Comparison of ENCODE assay signal across 11 mouse cellular contexts in the genomic region with DNA sequence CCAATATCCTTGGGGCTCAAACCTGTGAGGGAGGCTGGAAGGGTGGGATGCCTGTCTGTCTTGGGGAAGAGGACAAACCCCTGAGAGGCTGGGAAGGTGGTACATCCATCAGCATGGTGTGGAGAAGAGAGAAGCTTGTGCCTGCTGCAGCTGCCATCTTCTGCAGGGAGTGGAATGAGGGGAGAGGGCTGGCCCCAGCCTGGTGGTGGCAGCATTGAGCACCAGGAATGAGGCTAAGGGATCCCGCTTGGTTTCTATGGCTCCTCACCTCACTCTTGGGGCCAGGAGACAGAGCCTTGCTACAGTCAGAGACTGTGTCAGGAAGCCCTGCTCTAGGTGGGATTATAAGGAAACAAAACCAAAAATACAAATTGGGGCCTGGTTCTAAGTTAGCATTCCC. TPM values are rescaled to one million over a fixed set of nuclear protein-coding genes. Genes with fewer than 3 reads are reported as not detected.
DNase-seq lines count a peak whose midpoint lies in the region; ATAC-seq and TF ChIP-seq lines count a peak whose summit lies in the region.
"Had no signal": no experiment of that assay in that cellular context is flagged by ENCODE, and none has a peak within 500 bp of the region (broad histone marks: within the 10 kb centered on the region; RNA-seq: fewer than 3 reads in every experiment).

No protein-coding gene starts in this region.

- WGBS in hindbrain, embryonic 11.5 days, result 58% methylated on average over 1 of the region's 1 CpGs
- 63% methylated on average over 1 of the region's 1 CpGs for WGBS in hindbrain, embryonic 12.5 days
- 27% methylated on average over 1 of the region's 1 CpGs for WGBS in liver, embryonic 14.5 days (ENCODE audit: insufficient replicate concordance)
- 33% methylated on average over 1 of the region's 1 CpGs for WGBS in liver, embryonic 12.5 days (ENCODE audit: insufficient replicate concordance)
- 39% methylated on average over 1 of the region's 1 CpGs for WGBS in thymus, adult 2 months

- H3K27ac ChIP-seq in hindbrain, embryonic 11.5 days (ENCODE audit: low read depth, low read length), result no peak overlapping the region
- no peak overlapping the region for H3K27ac ChIP-seq in hindbrain, embryonic 12.5 days
- H3K27ac ChIP-seq in liver, embryonic 14.5 days, result no peak overlapping the region
- H3K27ac ChIP-seq in liver, embryonic 12.5 days, result no peak overlapping the region
- no peak overlapping the region for H3K27ac ChIP-seq in thymus, adult 2 months (ENCODE audit: control insufficient read depth, insufficient read depth, low read length)

- H3K4me3 ChIP-seq in hindbrain, embryonic 11.5 days (ENCODE audit: low read depth, low read length), result no peak overlapping the region
- H3K4me3 ChIP-seq in hindbrain, embryonic 12.5 days, result no peak overlapping the region
- H3K4me3 ChIP-seq in liver, embryonic 14.5 days (ENCODE audit: insufficient read depth in 1 of 2, low read depth in 2 of 2, low read length in 2 of 2), result no peak overlapping the region
- no peak overlapping the region for H3K4me3 ChIP-seq in liver, embryonic 12.5 days
- no peak overlapping the region for H3K4me3 ChIP-seq in thymus, adult 2 months (ENCODE audit: control insufficient read depth, insufficient read depth, low read length)

- no peak overlapping the region for H3K4me2 ChIP-seq in hindbrain, embryonic 11.5 days (replicated peaks; ENCODE audit: low read depth, low read length)
- H3K4me2 ChIP-seq in hindbrain, embryonic 12.5 days (replicated peaks), result no peak overlapping the region
- H3K4me2 ChIP-seq in liver, embryonic 14.5 days (ENCODE audit: low read depth), result no peak overlapping the region
- H3K4me2 ChIP-seq in liver, embryonic 12.5 days, result no peak overlapping the region

- H3K27me3 ChIP-seq in hindbrain, embryonic 11.5 days (ENCODE audit: control insufficient read depth, insufficient read depth, low read length), result no peaks in the 10 kb centered on the region
- H3K27me3 ChIP-seq in hindbrain, embryonic 12.5 days, result 0 out of 2 replicates have a peak, but pooled peaks cover 6% of the 10 kb centered on the region
- H3K27me3 ChIP-seq in liver, embryonic 14.5 days (ENCODE audit: control insufficient read depth, insufficient read depth, low read length), result no peaks in the 10 kb centered on the region
- H3K27me3 ChIP-seq in liver, embryonic 12.5 days (replicated peaks), result no peaks in the 10 kb centered on the region; the same call in 1 of the 2 replicates
- H3K27me3 ChIP-seq in thymus, adult 2 months (ENCODE audit: control insufficient read depth, insufficient read depth, low read length), result no peaks in the 10 kb centered on the region

- no peak for TF ChIP-seq POLR2A in brain, embryonic 14.5 days (IDR thresholded peaks at IDR 0.05; ENCODE audit: borderline replicate concordance, extremely low read depth, insufficient read depth, insufficient read length, poor library complexity, severe bottlenecking)
- no peak for TF ChIP-seq POLR2A in thymus, adult 2 months (IDR thresholded peaks at IDR 0.05; ENCODE audit: control insufficient read depth, extremely low read depth, insufficient read depth, low read length, poor library complexity)

- H3K9me3 ChIP-seq in hindbrain, embryonic 11.5 days (ENCODE audit: control insufficient read depth, low read length), result no peaks in the 10 kb centered on the region
- no peaks in the 10 kb centered on the region for H3K9me3 ChIP-seq in hindbrain, embryonic 12.5 days (replicated peaks)
- H3K9me3 ChIP-seq in liver, embryonic 14.5 days (ENCODE audit: control insufficient read depth, low read length), result no peaks in the 10 kb centered on the region
- H3K9me3 ChIP-seq in liver, embryonic 12.5 days (replicated peaks), result no peaks in the 10 kb centered on the region

- DNase-seq in hindbrain, embryonic 11.5 days (ENCODE audit: low spot score), result peak; percentile 31
- no peak for DNase-seq in liver, embryonic 14.5 days (ENCODE audit: low read depth in 3 of 3, low spot score in 3 of 3)
- DNase-seq in adrenal gland, postnatal 25 days, result peak; percentile 12
- DNase-seq in brain, embryonic 14.5 days (ENCODE audit: low read depth), result no peak
- DNase-seq in thymus, adult 2 months, result no peak
- DNase-seq: cerebellum, adult 9-10 months; lung, postnatal 10 days had no signal

- no peaks in the 10 kb centered on the region for H3K4me1 ChIP-seq in hindbrain, embryonic 11.5 days (replicated peaks; ENCODE audit: control insufficient read depth, insufficient read depth, low read length)
- H3K4me1 ChIP-seq in hindbrain, embryonic 12.5 days, result peaks cover 7% of the 10 kb centered on the region
- H3K4me1 ChIP-seq in liver, embryonic 14.5 days (replicated peaks; ENCODE audit: control insufficient read depth in 2 of 2, insufficient read depth in 2 of 2, low read length in 1 of 2), result no peaks in the 10 kb centered on the region
- H3K4me1 ChIP-seq in liver, embryonic 12.5 days, result no peaks in the 10 kb centered on the region
- no peaks in the 10 kb centered on the region for H3K4me1 ChIP-seq in thymus, adult 2 months (replicated peaks; ENCODE audit: control insufficient read depth, insufficient read depth, low read length)

- H3K36me3 ChIP-seq in hindbrain, embryonic 11.5 days (ENCODE audit: control insufficient read depth, insufficient read depth, low read length), result no peaks in the 10 kb centered on the region
- H3K36me3 ChIP-seq in hindbrain, embryonic 12.5 days, result no peaks in the 10 kb centered on the region
- no peaks in the 10 kb centered on the region for H3K36me3 ChIP-seq in liver, embryonic 14.5 days (replicated peaks; ENCODE audit: control insufficient read depth, insufficient read depth, low read depth)
- H3K36me3 ChIP-seq in liver, embryonic 12.5 days, result no peaks in the 10 kb centered on the region
- no peaks in the 10 kb centered on the region for H3K36me3 ChIP-seq in thymus, adult 2 months (ENCODE audit: control insufficient read depth, insufficient read depth, low read length)

- no peak overlapping the region for H3K9ac ChIP-seq in hindbrain, embryonic 11.5 days (ENCODE audit: low read depth, low read length)
- no peak overlapping the region for H3K9ac ChIP-seq in hindbrain, embryonic 12.5 days
- H3K9ac ChIP-seq in liver, embryonic 14.5 days (replicated peaks), result no peak overlapping the region
- H3K9ac ChIP-seq in liver, embryonic 12.5 days, result no peak overlapping the region

- ATAC-seq in hindbrain, embryonic 11.5 days (ENCODE audit: low FRiP score), result no peak
- no peak for ATAC-seq in hindbrain, embryonic 12.5 days (ENCODE audit: low FRiP score)
- no peak for ATAC-seq in liver, embryonic 14.5 days (ENCODE audit: insufficient read depth)
- no peak for ATAC-seq in liver, embryonic 12.5 days

- no peak for TF ChIP-seq EP300 in liver, embryonic 14.5 days (IDR thresholded peaks at IDR 0.05; ENCODE audit: low read depth)

- TF ChIP-seq CTCF in liver, embryonic 14.5 days (IDR thresholded peaks at IDR 0.05; ENCODE audit: low read depth), result peak; percentile 46
- TF ChIP-seq CTCF in brain, embryonic 14.5 days (IDR thresholded peaks at IDR 0.05; ENCODE audit: borderline replicate concordance, extremely low read depth, insufficient read depth, insufficient read length), result peak; percentile 50
- no peak for TF ChIP-seq CTCF in thymus, adult 2 months (IDR thresholded peaks at IDR 0.05; ENCODE audit: borderline replicate concordance, control insufficient read depth, extremely low read depth, insufficient read depth, low read length, poor library complexity)

RNA-seq across cellular contexts. Expression of gene Ube2ql1, which starts 52.7 kb away (rescaled TPM):
- 14.2 and 16.1 TPM in 2 replicates for polyA plus RNA-seq in hindbrain, embryonic 11.5 days (2014; fragmentation: Nextera tagmentation; extraction: Ambion mirVana)
- polyA plus RNA-seq in hindbrain, embryonic 12.5 days (2016; fragmentation: Nextera tagmentation; extraction: Ambion mirVana), result 16.4 and 18.2 TPM in 2 replicates
- 0.22 and 0.36 TPM in 2 replicates for polyA plus RNA-seq in liver, embryonic 14.5 days (2012; rRNA removed)
- polyA plus RNA-seq in liver, embryonic 14.5 days (2014; fragmentation: Nextera tagmentation; extraction: Ambion mirVana), result 0.08 and 0.15 TPM in 2 replicates
- 0.18 and 0.21 TPM in 2 replicates for polyA plus RNA-seq in liver, embryonic 12.5 days (2016; fragmentation: Nextera tagmentation; extraction: Ambion mirVana)
- 2.1 and 6.0 TPM in 2 replicates for total RNA-seq in adrenal gland, postnatal 25 days (2021)
- 66.3 and 122 TPM in 2 replicates for polyA plus RNA-seq in brain, embryonic 14.5 days (2012; rRNA removed)
- polyA plus RNA-seq in thymus, adult 2 months (2012; rRNA removed), result 2.7 and 4.5 TPM in 2 replicates
- total RNA-seq: monocyte, adult 5-6 weeks; neutrophil, adult 5-6 weeks had no signal

Comparison
In these comparisons a context has a peak if more than half of its experiments do, and no peak if none do; other contexts are left out.
1. DNase-seq: peak in hindbrain, embryonic 11.5 days (single experiment) and adrenal gland, postnatal 25 days (single experiment); none in liver, embryonic 14.5 days (0 of 3), brain, embryonic 14.5 days (single experiment) and thymus, adult 2 months (single experiment).